Mouse (Mus musculus) MEL (cell line): ENCODE measurements around the gene Tom1l2. TPM values are rescaled to one million over a fixed set of nuclear protein-coding genes. Genes with fewer than 3 reads are reported as not detected.

Source experiments
- DNase-seq: peaks from one replicate; pipeline ENCODE4 v3.0.0; 2011; ENCODE audit warnings: low read depth, low spot score
- H3K27ac ChIP-seq: 2 replicates; pipeline ENCODE4 v1.5.1; 2012; ENCODE audit warnings: low read depth, mild to moderate bottlenecking, control low read depth, low read length, moderate library complexity; ENCODE audit not compliant: control insufficient read depth
- H3K27me3 ChIP-seq, 2 experiments: fragments of 150-350 bp in 1 of 2; sonication (generic) in 1 of 2; 2 replicates each; pipeline ENCODE4 v1.6.1; 2012; ENCODE audit warnings: low read length in 2 of 2, mild to moderate bottlenecking in 2 of 2, improper control_type of control experiment in 1 of 2, moderate library complexity in 1 of 2; ENCODE audit not compliant: insufficient read depth in 2 of 2, control insufficient read depth in 1 of 2
- H3K36me3 ChIP-seq, 2 experiments: 2 replicates each; pipeline ENCODE4 v1.6.1; 2012 to 2014; ENCODE audit warnings: low read length in 2 of 2, improper control_type of control experiment in 1 of 2, inconsistent platforms in 1 of 2, mild to moderate bottlenecking in 1 of 2; ENCODE audit not compliant: insufficient read depth in 2 of 2, control insufficient read depth in 1 of 2
- H3K4me1 ChIP-seq, 2 experiments: fragments of 150-350 bp in 1 of 2; sonication (generic) in 1 of 2; 2 replicates each; pipeline ENCODE4 v1.6.1; 2012; ENCODE audit warnings: low read length in 2 of 2, improper control_type of control experiment in 1 of 2, mild to moderate bottlenecking in 1 of 2; ENCODE audit not compliant: insufficient read depth in 2 of 2, control insufficient read depth in 1 of 2
- H3K4me3 ChIP-seq, 2 experiments: fragments of 150-350 bp in 1 of 2; sonication (generic) in 1 of 2; 2 replicates each; pipeline ENCODE4 v1.5.1; 2012; ENCODE audit warnings: low read depth in 2 of 2, low read length in 2 of 2, mild to moderate bottlenecking in 2 of 2, moderate library complexity in 2 of 2, control low read depth in 1 of 2, improper control_type of control experiment in 1 of 2; ENCODE audit not compliant: control insufficient read depth in 1 of 2, insufficient read depth in 1 of 2
- H3K79me2 ChIP-seq: 2 replicates; pipeline ENCODE4 v1.6.1; 2012; ENCODE audit warnings: mild to moderate bottlenecking, low read length, moderate library complexity; ENCODE audit not compliant: control insufficient read depth, poor library complexity, insufficient read depth
- H3K9ac ChIP-seq: 2 replicates; pipeline ENCODE4 v1.6.1; 2012; ENCODE audit warnings: low read depth, mild to moderate bottlenecking, control low read depth, low read length, moderate library complexity; ENCODE audit not compliant: control insufficient read depth, poor library complexity, severe bottlenecking
- H3K9me3 ChIP-seq: fragments of 150-350 bp; sonication (generic); replicated peaks from 2 replicates; pipeline ENCODE4 v1.6.1; 2012; ENCODE audit warnings: mild to moderate bottlenecking, low read length, improper control_type of control experiment, moderate library complexity; ENCODE audit not compliant: insufficient read depth
- BHLHE40 ChIP-seq: IDR thresholded peaks from 2 replicates; pipeline ENCODE4 v1.6.1; 2012; ENCODE audit warnings: low read depth, mild to moderate bottlenecking, inconsistent platforms, low read length, improper control_type of control experiment, borderline replicate concordance
- CHD1 ChIP-seq: IDR thresholded peaks from 2 replicates; pipeline ENCODE4 v1.6.1; 2012; ENCODE audit warnings: low read depth, mild to moderate bottlenecking, inconsistent platforms, low read length, improper control_type of control experiment
- E2F4 ChIP-seq: IDR thresholded peaks from 2 replicates; pipeline ENCODE4 v1.6.1; 2011; ENCODE audit warnings: low read depth, low read length, improper control_type of control experiment, borderline replicate concordance
- ELF1 ChIP-seq: IDR thresholded peaks from 2 replicates; pipeline ENCODE4 v1.6.1; 2014; ENCODE audit warnings: low read depth, mild to moderate bottlenecking, inconsistent platforms, low read length, improper control_type of control experiment, moderate library complexity
- EP300 ChIP-seq, 2 experiments: IDR thresholded peaks; 2 replicates each; pipeline ENCODE4 v1.6.1; 2011; ENCODE audit warnings: improper control_type of control experiment in 2 of 2, low read length in 2 of 2, low read depth in 1 of 2, mild to moderate bottlenecking in 1 of 2
- ETS1 ChIP-seq: IDR thresholded peaks from 2 replicates; pipeline ENCODE4 v1.6.1; 2012; ENCODE audit warnings: low read depth, mild to moderate bottlenecking, inconsistent platforms, low read length, improper control_type of control experiment, moderate library complexity
- GATA1 ChIP-seq: IDR thresholded peaks from 2 replicates; pipeline ENCODE4 v1.6.1; 2011; ENCODE audit warnings: low read depth, low read length, improper control_type of control experiment
- HCFC1 ChIP-seq: IDR thresholded peaks from 2 replicates; pipeline ENCODE4 v1.6.1; 2012; ENCODE audit warnings: low read depth, mild to moderate bottlenecking, inconsistent platforms, low read length, improper control_type of control experiment, moderate library complexity
- JUND ChIP-seq: IDR thresholded peaks from 2 replicates; pipeline ENCODE4 v1.6.1; 2011; ENCODE audit warnings: low read depth, mild to moderate bottlenecking, improper control_type of control experiment, low read length
- MYB ChIP-seq: IDR thresholded peaks from 2 replicates; pipeline ENCODE4 v1.6.1; 2011; ENCODE audit warnings: mild to moderate bottlenecking, low read depth, low read length, improper control_type of control experiment
- NELFE ChIP-seq: IDR thresholded peaks from 2 replicates; pipeline ENCODE4 v1.6.1; 2011; ENCODE audit warnings: low read depth, low read length, improper control_type of control experiment
- NRF1 ChIP-seq: IDR thresholded peaks from 2 replicates; pipeline ENCODE4 v1.6.1; 2014; ENCODE audit warnings: low read depth, mild to moderate bottlenecking, inconsistent platforms, low read length, improper control_type of control experiment, moderate library complexity; ENCODE audit not compliant: poor library complexity, insufficient read depth, severe bottlenecking
- POLR2AphosphoS2 ChIP-seq: IDR thresholded peaks from 2 replicates; pipeline ENCODE4 v1.6.1; 2011; ENCODE audit warnings: low read length, improper control_type of control experiment
- RAD21 ChIP-seq: IDR thresholded peaks from 2 replicates; pipeline ENCODE4 v1.6.1; 2011; ENCODE audit warnings: mild to moderate bottlenecking, low read depth, low read length, improper control_type of control experiment
- SIN3A ChIP-seq: IDR thresholded peaks from 2 replicates; pipeline ENCODE4 v1.6.1; 2012; ENCODE audit warnings: low read length, improper control_type of control experiment, inconsistent platforms
- SMC3 ChIP-seq: IDR thresholded peaks from 2 replicates; pipeline ENCODE4 v1.6.1; 2011; ENCODE audit warnings: low read depth, low read length, improper control_type of control experiment
- TCF12 ChIP-seq: IDR thresholded peaks from 2 replicates; pipeline ENCODE4 v1.6.1; 2014; ENCODE audit warnings: low read depth, mild to moderate bottlenecking, inconsistent platforms, low read length, improper control_type of control experiment, moderate library complexity
- USF1 ChIP-seq: IDR thresholded peaks from 2 replicates; pipeline ENCODE4 v1.6.1; 2014; ENCODE audit warnings: low read depth, mild to moderate bottlenecking, inconsistent platforms, low read length, improper control_type of control experiment, moderate library complexity
- USF2 ChIP-seq, 2 experiments: IDR thresholded peaks; 2 replicates each; pipeline ENCODE4 v1.6.1; 2011 to 2012; ENCODE audit warnings: improper control_type of control experiment in 2 of 2, low read length in 2 of 2, borderline replicate concordance in 1 of 2, inconsistent platforms in 1 of 2, low read depth in 1 of 2, mild to moderate bottlenecking in 1 of 2; ENCODE audit not compliant: insufficient read depth in 1 of 2
- ZC3H11A ChIP-seq: IDR thresholded peaks from 2 replicates; pipeline ENCODE4 v1.6.1; 2012; ENCODE audit warnings: low read depth, mild to moderate bottlenecking, inconsistent platforms, low read length, improper control_type of control experiment
- ZKSCAN1 ChIP-seq: IDR thresholded peaks from 2 replicates; pipeline ENCODE4 v1.6.1; 2012; ENCODE audit warnings: low read depth, mild to moderate bottlenecking, inconsistent platforms, low read length, improper control_type of control experiment, moderate library complexity
- ZNF384 ChIP-seq: IDR thresholded peaks from 2 replicates; pipeline ENCODE4 v1.6.1; 2012; ENCODE audit warnings: low read depth, mild to moderate bottlenecking, inconsistent platforms, low read length, improper control_type of control experiment
- polyA plus RNA-seq, 2 experiments: library from polyadenylated mRNA; stranded (reverse) in 1 of 2; unstranded in 1 of 2; fragments of >175 nt in 1 of 2; fragments of >200 nt in 1 of 2; gene quantifications; 2 replicates each; pipeline versions ENCODE4 v1.2.1 to v1.2.4; 2012; ENCODE audit warnings: low replicate concordance in 2 of 2, low read depth in 1 of 2; ENCODE audit not compliant: insufficient read length in 2 of 2, insufficient read depth in 1 of 2, missing spikeins in 1 of 2
- total RNA-seq: library from RNA; depleted of rRNA; stranded (reverse); fragments of 300-350 nt; gene quantifications from 2 replicates; pipeline ENCODE4 v1.2.3, GENCODE M21; 2012

Tom1l2 gene
- total and polyA plus RNA-seq, 3 experiments, result 6.8 to 12.2 TPM; not detected in 1

DNA sequence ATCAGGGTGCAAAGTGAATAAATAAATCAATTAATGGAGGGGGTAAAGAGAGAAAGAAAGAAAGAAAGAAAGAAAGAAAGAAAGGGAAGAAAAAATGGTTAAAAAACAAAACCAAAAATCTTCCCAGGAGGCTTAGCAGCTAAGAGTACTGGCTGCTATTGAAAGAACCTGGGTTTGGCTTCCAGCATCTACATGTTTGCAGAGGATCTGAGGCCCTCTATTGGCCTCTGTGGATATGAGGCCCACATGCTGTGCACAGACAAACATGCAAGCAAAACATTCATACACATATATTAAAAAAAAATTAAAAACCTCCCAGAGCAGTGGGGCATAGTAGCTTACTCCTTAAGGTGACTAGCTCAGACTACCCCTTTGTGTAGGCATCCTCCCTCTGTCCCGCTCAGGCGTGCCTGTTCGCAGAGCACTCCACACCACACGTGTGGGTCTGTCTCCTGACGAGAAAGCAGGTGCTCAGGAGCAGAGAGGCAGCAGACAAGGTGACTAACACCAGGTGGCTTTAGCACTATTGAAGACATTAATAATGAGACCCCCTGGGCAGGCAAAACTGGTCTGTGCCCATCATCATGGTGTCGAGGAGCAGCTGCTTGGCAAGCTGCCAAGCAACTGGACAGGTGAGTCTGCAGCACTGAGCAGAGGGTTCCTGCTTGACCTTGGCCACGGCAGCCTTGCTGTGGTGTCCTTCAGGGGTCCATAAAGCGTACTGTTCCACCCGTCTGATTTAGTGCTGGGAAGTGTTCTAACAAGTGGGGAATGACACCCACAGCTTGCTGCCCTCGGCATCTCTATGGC is 33.2 kb downstream of the Tom1l2 start:
- no peak overlapping the region for H3K27ac ChIP-seq
- no peak for DNase-seq
- peaks cover 0 to 4% of the 10 kb centered on the region in 2 experiments; a peak in 1 of 4 replicates for H3K36me3 ChIP-seq
- no peaks in the 10 kb centered on the region for H3K27me3 ChIP-seq
- no peaks in the 10 kb centered on the region for H3K9me3 ChIP-seq
- no peak overlapping the region for H3K4me3 ChIP-seq
- no peak overlapping the region for H3K9ac ChIP-seq
- H3K79me2 ChIP-seq, result no peaks in the 10 kb centered on the region
- peaks cover 5% of the 10 kb centered on the region in 2 experiments for H3K4me1 ChIP-seq
- TF ChIP-seq USF1 (no peak), HCFC1 (no peak), JUND (no peak), USF2 (IDR thresholded peaks at IDR 0.05; ENCODE audit: borderline replicate concordance in 1 of 2, insufficient read depth in 1 of 2, low read depth in 1 of 2, low read length in 2 of 2) (no peak), ZKSCAN1 (no peak), SIN3A (no peak), BHLHE40 (no peak), POLR2AphosphoS2 (no peak), RAD21 (no peak), NRF1 (no peak), SMC3 (no peak), NELFE (no peak), ZC3H11A (no peak), TCF12 (no peak), CHD1 (no peak)

DNA sequence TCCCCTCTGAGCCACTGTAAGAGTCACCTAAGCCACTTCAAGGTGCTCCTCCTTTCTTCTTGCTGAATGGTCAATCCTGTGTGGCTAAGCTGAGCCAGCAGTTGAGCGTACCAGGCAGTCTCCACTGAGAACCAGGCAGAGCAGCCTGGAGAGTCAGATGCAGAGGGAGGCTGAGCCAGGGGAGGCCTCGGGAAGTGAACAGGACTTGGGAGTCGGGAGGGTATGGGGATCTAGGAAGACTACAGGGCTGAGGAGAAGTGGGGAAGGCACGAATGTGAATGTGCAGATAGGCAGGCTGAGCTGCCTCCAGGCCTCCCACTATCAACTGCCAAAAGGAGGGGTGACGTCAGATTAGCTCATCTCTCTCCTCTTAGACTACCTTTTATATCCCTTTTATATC is 34.0 kb downstream of the Tom1l2 start:
- no peaks in the 10 kb centered on the region for H3K9me3 ChIP-seq
- no peak overlapping the region for H3K4me3 ChIP-seq
- H3K27me3 ChIP-seq, result no peaks in the 10 kb centered on the region
- TF ChIP-seq MYB (peak; percentile 28; the same call in 1 of the 2 replicates), ZNF384 (no peak), ELF1 (no peak), GATA1 (no peak), EP300 (IDR thresholded peaks at IDR 0.05; ENCODE audit: low read depth in 1 of 2, low read length in 2 of 2) (peak; percentile 27 to 46; a peak in 2 of 4 replicates), E2F4 (no peak), ZKSCAN1 (no peak), ZC3H11A (no peak), RAD21 (no peak), POLR2AphosphoS2 (no peak), ETS1 (0 out of 2 replicates have a peak, but pooled peaks have one; percentile 12)
- H3K36me3 ChIP-seq, result peaks cover 0 to 4% of the 10 kb centered on the region in 2 experiments; a peak in 1 of 4 replicates
- DNase-seq, result peak; percentile 60
- no peak overlapping the region for H3K9ac ChIP-seq
- peaks cover 5% of the 10 kb centered on the region in 2 experiments for H3K4me1 ChIP-seq
- H3K27ac ChIP-seq, result no peak overlapping the region
- H3K79me2 ChIP-seq, result no peaks in the 10 kb centered on the region
